9 mouse cellular contexts compared by ENCODE assay signal in the genomic region with DNA sequence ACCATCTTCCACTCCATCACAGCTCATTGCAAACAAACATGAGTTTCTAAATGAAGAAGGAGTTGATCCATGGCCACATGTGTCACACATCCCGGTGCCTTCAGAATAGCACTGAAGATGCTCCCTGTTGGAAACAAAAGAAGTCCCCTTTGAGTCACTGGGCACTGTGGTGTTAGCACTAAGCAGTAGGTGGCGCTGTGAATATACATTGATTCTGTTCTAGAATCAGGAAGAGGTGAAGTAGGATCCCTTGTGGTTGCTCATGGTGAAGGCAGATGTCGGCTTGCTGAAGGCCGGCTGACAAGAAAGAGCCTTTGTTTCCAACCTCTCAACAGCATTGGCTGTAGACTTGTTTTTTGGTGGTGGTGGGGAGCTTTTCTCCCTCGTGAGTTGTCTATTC.
A peak's percentile ranks its signal among the peaks of the same experiment; 100 is the strongest.
DNase-seq lines count a peak whose midpoint lies in the region; ATAC-seq and TF ChIP-seq lines count a peak whose summit lies in the region.
"Had no signal": no experiment of that assay in that cellular context is flagged by ENCODE, and none has a peak within 500 bp of the region (broad histone marks: within the 10 kb centered on the region; RNA-seq: fewer than 3 reads in every experiment).

No protein-coding gene starts in this region.

- no peaks in the 10 kb centered on the region for H3K79me2 ChIP-seq in heart, adult 2 months (replicated peaks; ENCODE audit: control insufficient read depth, insufficient read depth, low read length)

- in situ Hi-C loops in Patski (cut with MboI; ENCODE audit: low pct_unique_long_range_greater_than_20kb) = loop anchor here (5.0 to 25.0 kb wide), 3 partner anchors 161 to 303 kb away; no protein-coding TSS in a partner anchor

- no peak for TF ChIP-seq EP300 in heart, adult 2 months (IDR thresholded peaks at IDR 0.05; ENCODE audit: insufficient read depth, low read depth, low read length)

- no peaks in the 10 kb centered on the region for H3K36me3 ChIP-seq in heart, adult 2 months (ENCODE audit: control insufficient read depth, insufficient read depth, low read length)
- H3K36me3 ChIP-seq in heart, embryonic 12.5 days = no peaks in the 10 kb centered on the region
- H3K36me3 ChIP-seq in midbrain, embryonic 13.5 days = no peaks in the 10 kb centered on the region
- H3K36me3 ChIP-seq: limb, embryonic 15.5 days had no signal

- no peak overlapping the region for H3K9ac ChIP-seq in heart, adult 2 months (ENCODE audit: low read depth, low read length)
- no peak overlapping the region for H3K9ac ChIP-seq in heart, embryonic 12.5 days
- H3K9ac ChIP-seq in midbrain, embryonic 13.5 days (replicated peaks) = no peak overlapping the region
- H3K9ac ChIP-seq: limb, embryonic 15.5 days had no signal

- no peaks in the 10 kb centered on the region for H3K27me3 ChIP-seq in heart, adult 2 months (ENCODE audit: control insufficient read depth, insufficient read depth, low read length)
- no peaks in the 10 kb centered on the region for H3K27me3 ChIP-seq in heart, embryonic 12.5 days (replicated peaks)
- peaks cover 3% of the 10 kb centered on the region for H3K27me3 ChIP-seq in Patski
- H3K27me3 ChIP-seq in midbrain, embryonic 13.5 days = no peaks in the 10 kb centered on the region
- H3K27me3 ChIP-seq: limb, embryonic 15.5 days had no signal

- 40% methylated on average over 5 of the region's 5 CpGs for WGBS in heart, adult 2 months
- 24% methylated on average over 5 of the region's 5 CpGs for WGBS in heart, embryonic 12.5 days
- WGBS in midbrain, embryonic 13.5 days = 23% methylated on average over 5 of the region's 5 CpGs

- H3K4me1 ChIP-seq in heart, adult 2 months (ENCODE audit: control insufficient read depth, insufficient read depth, low read length) = no peaks in the 10 kb centered on the region
- H3K4me1 ChIP-seq in heart, embryonic 12.5 days (replicated peaks) = peaks cover 4% of the 10 kb centered on the region
- no peaks in the 10 kb centered on the region for H3K4me1 ChIP-seq in midbrain, embryonic 13.5 days (replicated peaks)
- H3K4me1 ChIP-seq: limb, embryonic 15.5 days had no signal

- intact Hi-C loops in heart, adult 2 months (cut with DNase I) = no loop called here

- ATAC-seq in heart, embryonic 12.5 days (ENCODE audit: insufficient number of reproducible peaks, low FRiP score) = no peak
- ATAC-seq in Patski = peak; percentile 94
- ATAC-seq in midbrain, embryonic 13.5 days = no peak

- DNase-seq in heart, adult 2 months = no peak
- DNase-seq in 3T3-L1 (ENCODE audit: low read depth, low spot score) (peak; percentile 73), Patski (ENCODE audit: low read depth, low spot score) (no peak)
- DNase-seq in embryo, embryonic 11.5 days (ENCODE audit: low read depth, low spot score) = peak; percentile 16
- DNase-seq in layer of hippocampus, adult 2 months (ENCODE audit: low spot score in 2 of 2) = peak; percentile 44 to 56
- DNase-seq in lung, postnatal 36 days = peak; percentile 85

- CTCF ChIA-PET in Patski (lab: Charles Lee) = interaction anchor here (1.0 to 3.3 kb wide), 5 partner anchors 9 to 167 kb away, joined by 3 to 12 read pairs (median 3); no protein-coding TSS in a partner anchor

- no peak for TF ChIP-seq POLR2A in heart, adult 2 months (IDR thresholded peaks at IDR 0.05; ENCODE audit: insufficient read depth, low read depth, low read length)

- POLR2A ChIA-PET in Patski (lab: Charles Lee) = interaction anchor here (0.6 kb wide), 1 partner anchor 90 kb away, joined by 3 read pairs; no protein-coding TSS in a partner anchor

- TF ChIP-seq CTCF in heart, adult 2 months (IDR thresholded peaks at IDR 0.05) = peak; percentile 64
- peak; percentile 80 for TF ChIP-seq CTCF in Patski (IDR thresholded peaks at IDR 0.05)
- TF ChIP-seq CTCF in layer of hippocampus, adult 2 months (conservative IDR thresholded peaks at IDR 0.05) = peak; percentile 89

- H3K9me3 ChIP-seq in heart, embryonic 12.5 days (replicated peaks) = no peaks in the 10 kb centered on the region
- H3K9me3 ChIP-seq in midbrain, embryonic 13.5 days = no peaks in the 10 kb centered on the region
- H3K9me3 ChIP-seq: limb, embryonic 15.5 days had no signal

- no peak overlapping the region for H3K4me2 ChIP-seq in heart, embryonic 12.5 days
- no peak overlapping the region for H3K4me2 ChIP-seq in midbrain, embryonic 13.5 days (replicated peaks)
- H3K4me2 ChIP-seq: limb, embryonic 15.5 days had no signal

- no peak overlapping the region for H3K4me3 ChIP-seq in heart, adult 2 months
- H3K4me3 ChIP-seq in heart, embryonic 12.5 days = no peak overlapping the region
- no peak overlapping the region for H3K4me3 ChIP-seq in layer of hippocampus, adult 2 months
- no peak overlapping the region for H3K4me3 ChIP-seq in midbrain, embryonic 13.5 days (replicated peaks)
- H3K4me3 ChIP-seq: limb, embryonic 15.5 days had no signal

- no peak overlapping the region for H3K27ac ChIP-seq in heart, adult 2 months
- no peak overlapping the region for H3K27ac ChIP-seq in heart, embryonic 12.5 days (ENCODE audit: poor library complexity, severe bottlenecking)
- H3K27ac ChIP-seq in layer of hippocampus, adult 2 months = no peak overlapping the region
- no peak overlapping the region for H3K27ac ChIP-seq in midbrain, embryonic 13.5 days
- H3K27ac ChIP-seq: limb, embryonic 15.5 days had no signal

Comparison
In these comparisons a context has a peak if more than half of its experiments do, and no peak if none do; other contexts are left out.
1. DNase-seq: peak in 3T3-L1 (single experiment), embryo, embryonic 11.5 days (single experiment), layer of hippocampus, adult 2 months (2 of 2) and lung, postnatal 36 days (single experiment); none in heart, adult 2 months (0 of 2) and Patski (single experiment).
2. Peak in every context shown above with its lines, with median percentiles within 50 percentile points of each other: CTCF ChIP-seq.